Mouse (Mus musculus): ENCODE results near the gene Cdh11. TPM values are rescaled to one million over a fixed set of nuclear protein-coding genes. Genes with fewer than 3 reads are reported as not detected.
"Not testable (repeated sequence)": the region's sequence is repeated elsewhere in the genome, so short reads cannot be mapped to it uniquely, and the experiment has no call there.

The Cdh11 gene
- polyA plus RNA-seq, 1 experiment from 2014 or later: 43.3 TPM

GRCm38 (mm10) chr8:102693465-102693864, 92.0 kb downstream of the Cdh11 start:
- H3K4me2 ChIP-seq (ENCODE audit: low read length): no peak overlapping the region
- no peaks in the 10 kb centered on the region for H3K36me3 ChIP-seq (ENCODE audit: control insufficient read depth, insufficient read depth, low read length)
- DNase-seq (no peak), ATAC-seq (ENCODE audit: low FRiP score, low TSS enrichment) (no peak)
- no peak overlapping the region for H3K9ac ChIP-seq (replicated peaks; ENCODE audit: low read length)
- no peaks in the 10 kb centered on the region for H3K9me3 ChIP-seq (ENCODE audit: control insufficient read depth, low read length)
- no peaks in the 10 kb centered on the region for H3K27me3 ChIP-seq (ENCODE audit: control insufficient read depth, insufficient read depth, low read length)
- H3K27ac ChIP-seq (replicated peaks; ENCODE audit: low read depth, low read length): no peak overlapping the region
- 0 out of 2 replicates have a peak, but pooled peaks cover 1% of the 10 kb centered on the region for H3K4me1 ChIP-seq (ENCODE audit: control insufficient read depth, insufficient read depth, low read length)
- 44% methylated on average over 1 of the region's 1 CpGs for WGBS
- no peak overlapping the region for H3K4me3 ChIP-seq (replicated peaks; ENCODE audit: low read depth, low read length)

GRCm38 (mm10) chr8:102685491-102685890, 100.0 kb downstream of the Cdh11 start:
- DNase-seq: peak; percentile 52
- H3K4me1 ChIP-seq (ENCODE audit: control insufficient read depth, insufficient read depth, low read length); H3K36me3 ChIP-seq (ENCODE audit: control insufficient read depth, insufficient read depth, low read length); ATAC-seq (ENCODE audit: low FRiP score, low TSS enrichment); H3K9me3 ChIP-seq (ENCODE audit: control insufficient read depth, low read length); H3K27ac ChIP-seq (replicated peaks; ENCODE audit: low read depth, low read length); H3K27me3 ChIP-seq (ENCODE audit: control insufficient read depth, insufficient read depth, low read length); H3K4me3 ChIP-seq (replicated peaks; ENCODE audit: low read depth, low read length); H3K9ac ChIP-seq (replicated peaks; ENCODE audit: low read length): not testable (repeated sequence)
- peak overlapping the region; percentile 9; the same call in 1 of the 2 replicates for H3K4me2 ChIP-seq (ENCODE audit: low read length)
- 38% methylated on average over 7 of the region's 7 CpGs for WGBS

DNA sequence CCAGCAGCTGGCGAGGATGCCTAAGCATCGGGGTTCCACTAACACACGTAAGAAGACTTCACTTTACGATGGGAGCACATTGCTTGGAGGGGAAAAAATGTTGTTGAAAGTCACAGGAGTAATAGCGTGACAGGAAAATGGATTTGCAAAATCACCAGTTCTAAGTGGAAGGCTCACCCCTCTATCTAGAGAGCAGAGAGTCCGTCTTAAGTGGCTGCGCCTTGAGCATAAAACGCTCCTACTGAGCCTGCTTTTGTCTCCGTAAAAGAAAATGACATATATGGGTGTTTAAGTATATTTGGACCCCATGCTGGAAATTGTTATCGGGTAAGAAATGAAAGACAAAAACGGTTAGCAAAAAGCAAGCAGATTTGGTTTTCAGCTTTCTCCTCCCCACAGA, 100.4 kb downstream of the Cdh11 start:
- Histone ChIP-seq H3K4me2 (ENCODE audit: low read length) (peak overlapping the region; percentile 9; the same call in 1 of the 2 replicates), H3K27me3 (ENCODE audit: control insufficient read depth, insufficient read depth, low read length) (no peaks in the 10 kb centered on the region), H3K9me3 (ENCODE audit: control insufficient read depth, low read length) (no peaks in the 10 kb centered on the region), H3K4me1 (ENCODE audit: control insufficient read depth, insufficient read depth, low read length) (no peaks in the 10 kb centered on the region), H3K36me3 (ENCODE audit: control insufficient read depth, insufficient read depth, low read length) (no peaks in the 10 kb centered on the region), H3K4me3 (replicated peaks; ENCODE audit: low read depth, low read length) (no peak overlapping the region), H3K27ac (replicated peaks; ENCODE audit: low read depth, low read length) (no peak overlapping the region), H3K9ac (replicated peaks; ENCODE audit: low read length) (no peak overlapping the region)
- 65% methylated on average over 11 of the region's 11 CpGs for WGBS
- ATAC-seq (ENCODE audit: low FRiP score, low TSS enrichment) (no peak), DNase-seq (peak; percentile 26)

DNA sequence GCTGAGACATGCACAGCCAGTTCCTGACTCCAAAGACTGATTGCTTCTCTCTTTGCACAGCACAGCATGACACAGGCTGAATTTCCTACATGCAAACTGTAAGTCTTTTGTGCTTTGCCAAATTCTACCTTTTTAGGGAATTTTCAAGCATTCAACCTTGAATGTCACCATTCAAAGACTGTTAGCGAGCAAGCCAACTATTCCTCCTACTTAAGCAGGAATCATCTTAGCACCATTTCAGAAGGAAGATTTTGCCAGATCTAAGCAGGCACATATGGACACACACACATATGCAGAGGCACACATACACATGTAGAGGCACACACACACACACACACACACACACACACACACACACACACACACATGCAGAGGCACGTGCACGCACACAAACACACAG, 108.3 kb downstream of the Cdh11 start:
- H3K4me1 ChIP-seq (ENCODE audit: control insufficient read depth, insufficient read depth, low read length): no peaks in the 10 kb centered on the region
- H3K4me2 ChIP-seq (ENCODE audit: low read length): no peak overlapping the region
- no peak overlapping the region for H3K9ac ChIP-seq (replicated peaks; ENCODE audit: low read length)
- no peak overlapping the region for H3K27ac ChIP-seq (replicated peaks; ENCODE audit: low read depth, low read length)
- 90% methylated on average over 3 of the region's 3 CpGs for WGBS
- no peaks in the 10 kb centered on the region for H3K9me3 ChIP-seq (ENCODE audit: control insufficient read depth, low read length)
- H3K27me3 ChIP-seq (ENCODE audit: control insufficient read depth, insufficient read depth, low read length): no peaks in the 10 kb centered on the region
- H3K36me3 ChIP-seq (ENCODE audit: control insufficient read depth, insufficient read depth, low read length): peaks cover 12% of the 10 kb centered on the region
- no peak overlapping the region for H3K4me3 ChIP-seq (replicated peaks; ENCODE audit: low read depth, low read length)
- DNase-seq (no peak), ATAC-seq (ENCODE audit: low FRiP score, low TSS enrichment) (no peak)

- 94% methylated on average over 5 of the region's 5 CpGs for WGBS
- H3K9me3 ChIP-seq (ENCODE audit: control insufficient read depth, low read length): not testable (repeated sequence)
Measured at GRCm38 (mm10) chr8:102664561-102664960, 120.9 kb downstream of the Cdh11 start.

DNA sequence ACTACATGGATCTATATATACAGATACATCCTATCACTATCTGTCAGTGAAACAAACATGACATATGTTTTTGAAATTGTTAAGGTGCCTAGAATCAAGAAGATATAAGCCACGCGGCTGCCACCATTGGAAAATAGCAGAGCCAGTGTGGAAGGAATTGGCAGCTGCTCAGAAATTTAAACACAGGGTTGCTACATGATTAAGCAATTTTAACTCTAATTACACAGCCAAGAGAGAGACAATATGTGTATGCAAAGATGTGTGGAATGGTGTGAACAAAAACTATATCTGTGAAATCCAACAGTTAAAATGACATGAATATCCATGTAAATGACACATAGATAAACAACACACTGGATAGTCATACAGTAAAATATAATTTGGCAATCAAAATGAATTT, 128.9 kb downstream of the Cdh11 start:
- 87% methylated on average over 2 of the region's 2 CpGs for WGBS
- ATAC-seq (ENCODE audit: low FRiP score, low TSS enrichment) (no peak), DNase-seq (peak; percentile 16)
- H3K4me2 ChIP-seq (ENCODE audit: low read length): no peak overlapping the region
- H3K27me3 ChIP-seq (ENCODE audit: control insufficient read depth, insufficient read depth, low read length): no peaks in the 10 kb centered on the region
- H3K9me3 ChIP-seq (ENCODE audit: control insufficient read depth, low read length): no peaks in the 10 kb centered on the region
- H3K4me1 ChIP-seq (ENCODE audit: control insufficient read depth, insufficient read depth, low read length): no peaks in the 10 kb centered on the region
- H3K4me3 ChIP-seq (replicated peaks; ENCODE audit: low read depth, low read length): no peak overlapping the region
- H3K27ac ChIP-seq (replicated peaks; ENCODE audit: low read depth, low read length): no peak overlapping the region
- H3K36me3 ChIP-seq (ENCODE audit: control insufficient read depth, insufficient read depth, low read length): 0 out of 2 replicates have a peak, but pooled peaks cover 5% of the 10 kb centered on the region
- no peak overlapping the region for H3K9ac ChIP-seq (replicated peaks; ENCODE audit: low read length)

More at GRCm38 (mm10) chr8:102664561-102664960, 120.9 kb downstream of the Cdh11 start:
- ATAC-seq (ENCODE audit: low FRiP score, low TSS enrichment); H3K27me3 ChIP-seq (ENCODE audit: control insufficient read depth, insufficient read depth, low read length); H3K27ac ChIP-seq (replicated peaks; ENCODE audit: low read depth, low read length); H3K4me1 ChIP-seq (ENCODE audit: control insufficient read depth, insufficient read depth, low read length); DNase-seq; H3K36me3 ChIP-seq (ENCODE audit: control insufficient read depth, insufficient read depth, low read length); H3K4me2 ChIP-seq (ENCODE audit: low read length); H3K4me3 ChIP-seq (replicated peaks; ENCODE audit: low read depth, low read length); H3K9ac ChIP-seq (replicated peaks; ENCODE audit: low read length): not testable (repeated sequence)

- H3K9me3 ChIP-seq (ENCODE audit: control insufficient read depth, low read length): no peaks in the 10 kb centered on the region
- no peak for ATAC-seq (ENCODE audit: low FRiP score, low TSS enrichment)
- WGBS: 94% methylated on average over 4 of the region's 4 CpGs
- peaks cover 12% of the 10 kb centered on the region; the same call in 1 of the 2 replicates for H3K36me3 ChIP-seq (ENCODE audit: control insufficient read depth, insufficient read depth, low read length)
- H3K27me3 ChIP-seq (ENCODE audit: control insufficient read depth, insufficient read depth, low read length): no peaks in the 10 kb centered on the region
- no peak overlapping the region for H3K9ac ChIP-seq (replicated peaks; ENCODE audit: low read length)
- no peak overlapping the region for H3K4me3 ChIP-seq (replicated peaks; ENCODE audit: low read depth, low read length)
- H3K27ac ChIP-seq (replicated peaks; ENCODE audit: low read depth, low read length): no peak overlapping the region
- DNase-seq: no peak
- no peaks in the 10 kb centered on the region for H3K4me1 ChIP-seq (ENCODE audit: control insufficient read depth, insufficient read depth, low read length)
- no peak overlapping the region for H3K4me2 ChIP-seq (ENCODE audit: low read length)
Measured at GRCm38 (mm10) chr8:102651964-102652363, 133.5 kb downstream of the Cdh11 start.

- 49% methylated on average over 3 of the region's 3 CpGs for WGBS
- Histone ChIP-seq H3K4me2 (ENCODE audit: low read length) (no peak overlapping the region), H3K27me3 (ENCODE audit: control insufficient read depth, insufficient read depth, low read length) (no peaks in the 10 kb centered on the region), H3K4me3 (replicated peaks; ENCODE audit: low read depth, low read length) (no peak overlapping the region), H3K4me1 (ENCODE audit: control insufficient read depth, insufficient read depth, low read length) (no peaks in the 10 kb centered on the region), H3K36me3 (ENCODE audit: control insufficient read depth, insufficient read depth, low read length) (no peaks in the 10 kb centered on the region), H3K27ac (replicated peaks; ENCODE audit: low read depth, low read length) (no peak overlapping the region), H3K9ac (replicated peaks; ENCODE audit: low read length) (no peak overlapping the region), H3K9me3 (ENCODE audit: control insufficient read depth, low read length) (no peaks in the 10 kb centered on the region)
- ATAC-seq (ENCODE audit: low FRiP score, low TSS enrichment) (no peak), DNase-seq (no peak)
Measured at GRCm38 (mm10) chr8:102627151-102627550, 158.3 kb downstream of the Cdh11 start.

DNA sequence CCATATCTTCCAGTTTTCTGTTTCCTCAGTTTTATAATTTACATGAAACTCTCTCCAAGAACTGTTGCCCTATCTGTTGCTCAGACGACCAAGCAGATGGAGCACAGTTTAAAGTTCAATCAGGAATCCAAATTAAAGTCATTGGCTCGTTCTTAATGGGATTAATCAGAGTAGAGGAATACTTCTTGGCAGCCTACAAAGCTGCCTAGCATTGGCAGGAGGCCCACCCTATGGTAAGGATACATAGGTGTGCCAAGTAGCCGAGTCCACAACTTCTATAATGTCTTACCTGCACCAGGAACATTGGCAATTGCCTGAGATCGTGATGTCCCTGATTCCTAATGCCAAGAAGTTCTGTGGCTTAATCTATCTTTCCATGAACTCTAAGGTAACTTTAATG, 173.3 kb downstream of the Cdh11 start:
- H3K9ac ChIP-seq (replicated peaks; ENCODE audit: low read length): no peak overlapping the region
- H3K4me2 ChIP-seq (ENCODE audit: low read length): no peak overlapping the region
- no peak overlapping the region for H3K27ac ChIP-seq (replicated peaks; ENCODE audit: low read depth, low read length)
- ATAC-seq (ENCODE audit: low FRiP score, low TSS enrichment): no peak
- H3K4me3 ChIP-seq (replicated peaks; ENCODE audit: low read depth, low read length): no peak overlapping the region
- no peak for DNase-seq
- no peaks in the 10 kb centered on the region for H3K27me3 ChIP-seq (ENCODE audit: control insufficient read depth, insufficient read depth, low read length)
- H3K4me1 ChIP-seq (ENCODE audit: control insufficient read depth, insufficient read depth, low read length): no peaks in the 10 kb centered on the region
- 84% methylated on average over 4 of the region's 4 CpGs for WGBS
- no peaks in the 10 kb centered on the region for H3K36me3 ChIP-seq (ENCODE audit: control insufficient read depth, insufficient read depth, low read length)
- no peaks in the 10 kb centered on the region for H3K9me3 ChIP-seq (ENCODE audit: control insufficient read depth, low read length)

All from midbrain, embryonic 14.5 days (tissue).